Mouse (Mus musculus) MEL (cell line): ENCODE measurements around the gene Cxcr5. TPM values are rescaled to one million over a fixed set of nuclear protein-coding genes. Genes with fewer than 3 reads are reported as not detected.

ENCODE experiments used
- DNase-seq: peaks from one replicate; pipeline ENCODE4 v3.0.0; 2011; ENCODE audit warnings: low read depth, low spot score
- H3K27ac ChIP-seq: 2 replicates; pipeline ENCODE4 v1.5.1; 2012; ENCODE audit warnings: low read depth, mild to moderate bottlenecking, control low read depth, low read length, moderate library complexity; ENCODE audit not compliant: control insufficient read depth
- H3K27me3 ChIP-seq, 2 experiments: fragments of 150-350 bp in 1 of 2; sonication (generic) in 1 of 2; 2 replicates each; pipeline ENCODE4 v1.6.1; 2012; ENCODE audit warnings: low read length in 2 of 2, mild to moderate bottlenecking in 2 of 2, improper control_type of control experiment in 1 of 2, moderate library complexity in 1 of 2; ENCODE audit not compliant: insufficient read depth in 2 of 2, control insufficient read depth in 1 of 2
- H3K36me3 ChIP-seq, 2 experiments: 2 replicates each; pipeline ENCODE4 v1.6.1; 2012 to 2014; ENCODE audit warnings: low read length in 2 of 2, improper control_type of control experiment in 1 of 2, inconsistent platforms in 1 of 2, mild to moderate bottlenecking in 1 of 2; ENCODE audit not compliant: insufficient read depth in 2 of 2, control insufficient read depth in 1 of 2
- H3K4me1 ChIP-seq, 2 experiments: fragments of 150-350 bp in 1 of 2; sonication (generic) in 1 of 2; 2 replicates each; pipeline ENCODE4 v1.6.1; 2012; ENCODE audit warnings: low read length in 2 of 2, improper control_type of control experiment in 1 of 2, mild to moderate bottlenecking in 1 of 2; ENCODE audit not compliant: insufficient read depth in 2 of 2, control insufficient read depth in 1 of 2
- H3K4me3 ChIP-seq, 2 experiments: fragments of 150-350 bp in 1 of 2; sonication (generic) in 1 of 2; 2 replicates each; pipeline ENCODE4 v1.5.1; 2012; ENCODE audit warnings: low read depth in 2 of 2, low read length in 2 of 2, mild to moderate bottlenecking in 2 of 2, moderate library complexity in 2 of 2, control low read depth in 1 of 2, improper control_type of control experiment in 1 of 2; ENCODE audit not compliant: control insufficient read depth in 1 of 2, insufficient read depth in 1 of 2
- H3K79me2 ChIP-seq: 2 replicates; pipeline ENCODE4 v1.6.1; 2012; ENCODE audit warnings: mild to moderate bottlenecking, low read length, moderate library complexity; ENCODE audit not compliant: control insufficient read depth, poor library complexity, insufficient read depth
- H3K9ac ChIP-seq: 2 replicates; pipeline ENCODE4 v1.6.1; 2012; ENCODE audit warnings: low read depth, mild to moderate bottlenecking, control low read depth, low read length, moderate library complexity; ENCODE audit not compliant: control insufficient read depth, poor library complexity, severe bottlenecking
- H3K9me3 ChIP-seq: fragments of 150-350 bp; sonication (generic); replicated peaks from 2 replicates; pipeline ENCODE4 v1.6.1; 2012; ENCODE audit warnings: mild to moderate bottlenecking, low read length, improper control_type of control experiment, moderate library complexity; ENCODE audit not compliant: insufficient read depth
- CHD1 ChIP-seq: IDR thresholded peaks from 2 replicates; pipeline ENCODE4 v1.6.1; 2012; ENCODE audit warnings: low read depth, mild to moderate bottlenecking, inconsistent platforms, low read length, improper control_type of control experiment
- CTCF ChIP-seq, 3 experiments: IDR thresholded peaks in 2 of 3; conservative IDR thresholded peaks in 1 of 3; 2 replicates each; pipeline ENCODE4 v1.5.1; 2011 to 2012; ENCODE audit warnings: low read length in 3 of 3, low read depth in 2 of 3, mild to moderate bottlenecking in 2 of 3, improper control_type of control experiment in 1 of 3, inconsistent platforms in 1 of 3, mixed read lengths in 1 of 3, moderate library complexity in 1 of 3; ENCODE audit not compliant: control insufficient read depth in 1 of 3, insufficient read depth in 1 of 3, poor library complexity in 1 of 3, severe bottlenecking in 1 of 3
- ELF1 ChIP-seq: IDR thresholded peaks from 2 replicates; pipeline ENCODE4 v1.6.1; 2014; ENCODE audit warnings: low read depth, mild to moderate bottlenecking, inconsistent platforms, low read length, improper control_type of control experiment, moderate library complexity
- EP300 ChIP-seq, 2 experiments: IDR thresholded peaks; 2 replicates each; pipeline ENCODE4 v1.6.1; 2011; ENCODE audit warnings: improper control_type of control experiment in 2 of 2, low read length in 2 of 2, low read depth in 1 of 2, mild to moderate bottlenecking in 1 of 2
- ETS1 ChIP-seq: IDR thresholded peaks from 2 replicates; pipeline ENCODE4 v1.6.1; 2012; ENCODE audit warnings: low read depth, mild to moderate bottlenecking, inconsistent platforms, low read length, improper control_type of control experiment, moderate library complexity
- HCFC1 ChIP-seq: IDR thresholded peaks from 2 replicates; pipeline ENCODE4 v1.6.1; 2012; ENCODE audit warnings: low read depth, mild to moderate bottlenecking, inconsistent platforms, low read length, improper control_type of control experiment, moderate library complexity
- KAT2A ChIP-seq: conservative IDR thresholded peaks from 2 replicates; pipeline ENCODE4 v1.6.1; 2012; ENCODE audit warnings: low read depth, low read length, improper control_type of control experiment, inconsistent platforms
- MAFK ChIP-seq: IDR thresholded peaks from 2 replicates; pipeline ENCODE4 v1.6.1; 2011; ENCODE audit warnings: low read depth, mild to moderate bottlenecking, low read length, improper control_type of control experiment, borderline replicate concordance
- MAX ChIP-seq: IDR thresholded peaks from 2 replicates; pipeline ENCODE4 v1.6.1; 2011; ENCODE audit warnings: low read length, improper control_type of control experiment
- MAZ ChIP-seq: IDR thresholded peaks from 2 replicates; pipeline ENCODE4 v1.6.1; 2012; ENCODE audit warnings: low read depth, mild to moderate bottlenecking, inconsistent platforms, low read length, improper control_type of control experiment
- MEF2A ChIP-seq: IDR thresholded peaks from 2 replicates; pipeline ENCODE4 v1.6.1; 2014; ENCODE audit warnings: low read depth, mild to moderate bottlenecking, inconsistent platforms, low read length, improper control_type of control experiment; ENCODE audit not compliant: poor library complexity, insufficient replicate concordance, severe bottlenecking; ENCODE audit errors: extremely low read depth
- MYC ChIP-seq: IDR thresholded peaks from 2 replicates; pipeline ENCODE4 v1.6.1; 2011; ENCODE audit warnings: low read depth, mild to moderate bottlenecking, low read length, improper control_type of control experiment, moderate library complexity
- NELFE ChIP-seq: IDR thresholded peaks from 2 replicates; pipeline ENCODE4 v1.6.1; 2011; ENCODE audit warnings: low read depth, low read length, improper control_type of control experiment
- NRF1 ChIP-seq: IDR thresholded peaks from 2 replicates; pipeline ENCODE4 v1.6.1; 2014; ENCODE audit warnings: low read depth, mild to moderate bottlenecking, inconsistent platforms, low read length, improper control_type of control experiment, moderate library complexity; ENCODE audit not compliant: poor library complexity, insufficient read depth, severe bottlenecking
- POLR2A ChIP-seq, 2 experiments: IDR thresholded peaks; 2 replicates each; pipeline ENCODE4 v1.6.1; 2011 to 2012; ENCODE audit warnings: low read length in 2 of 2, mild to moderate bottlenecking in 2 of 2, control low read depth in 1 of 2, improper control_type of control experiment in 1 of 2, low read depth in 1 of 2, moderate library complexity in 1 of 2; ENCODE audit not compliant: control insufficient read depth in 1 of 2, insufficient read depth in 1 of 2, poor library complexity in 1 of 2
- POLR2AphosphoS5 ChIP-seq: IDR thresholded peaks from 2 replicates; pipeline ENCODE4 v1.6.1; 2012; ENCODE audit warnings: low read depth, borderline replicate concordance, mild to moderate bottlenecking, inconsistent platforms, low read length, moderate library complexity, mixed read lengths
- RAD21 ChIP-seq: IDR thresholded peaks from 2 replicates; pipeline ENCODE4 v1.6.1; 2011; ENCODE audit warnings: mild to moderate bottlenecking, low read depth, low read length, improper control_type of control experiment
- RCOR1 ChIP-seq: IDR thresholded peaks from 2 replicates; pipeline ENCODE4 v1.6.1; 2012; ENCODE audit warnings: low read depth, mild to moderate bottlenecking, inconsistent platforms, low read length, improper control_type of control experiment
- SIN3A ChIP-seq: IDR thresholded peaks from 2 replicates; pipeline ENCODE4 v1.6.1; 2012; ENCODE audit warnings: low read length, improper control_type of control experiment, inconsistent platforms
- TBP ChIP-seq: IDR thresholded peaks from 2 replicates; pipeline ENCODE4 v1.8.0; 2011; ENCODE audit warnings: low read depth, low read length, improper control_type of control experiment
- ZC3H11A ChIP-seq: IDR thresholded peaks from 2 replicates; pipeline ENCODE4 v1.6.1; 2012; ENCODE audit warnings: low read depth, mild to moderate bottlenecking, inconsistent platforms, low read length, improper control_type of control experiment
- polyA plus RNA-seq, 2 experiments: library from polyadenylated mRNA; stranded (reverse) in 1 of 2; unstranded in 1 of 2; fragments of >175 nt in 1 of 2; fragments of >200 nt in 1 of 2; gene quantifications; 2 replicates each; pipeline versions ENCODE4 v1.2.1 to v1.2.4; 2012; ENCODE audit warnings: low replicate concordance in 2 of 2, low read depth in 1 of 2; ENCODE audit not compliant: insufficient read length in 2 of 2, insufficient read depth in 1 of 2, missing spikeins in 1 of 2
- total RNA-seq: library from RNA; depleted of rRNA; stranded (reverse); fragments of 300-350 nt; gene quantifications from 2 replicates; pipeline ENCODE4 v1.2.3, GENCODE M21; 2012

Gene Cxcr5
- total and polyA plus RNA-seq, 3 experiments: 0.18 TPM; not detected in 2

- Histone ChIP-seq H3K36me3 (peaks cover 0 to 21% of the 10 kb centered on the region in 2 experiments; a peak in 2 of 4 replicates), H3K79me2 (no peaks in the 10 kb centered on the region), H3K4me1 (peaks cover 0 to 31% of the 10 kb centered on the region in 2 experiments; a peak in 3 of 4 replicates), H3K4me3 (no peak overlapping the region), H3K27me3 (no peaks in the 10 kb centered on the region), H3K9me3 (no peaks in the 10 kb centered on the region), H3K9ac (no peak overlapping the region), H3K27ac (peak overlapping the region; percentile 1; the same call in 1 of the 2 replicates)
- TF ChIP-seq MEF2A: no peak
- DNase-seq: no peak
Measured at GRCm38 (mm10) chr9:44515891-44516290, 45.8 kb downstream of the Cxcr5 start.

- peaks cover 0 to 21% of the 10 kb centered on the region in 2 experiments; a peak in 2 of 4 replicates for H3K36me3 ChIP-seq
- H3K4me3 ChIP-seq: peak overlapping the region; percentile 28 to 60
- peaks cover 0 to 31% of the 10 kb centered on the region in 2 experiments; a peak in 2 of 4 replicates for H3K4me1 ChIP-seq
- H3K27me3 ChIP-seq: no peaks in the 10 kb centered on the region
- H3K27ac ChIP-seq: peak overlapping the region; percentile 50
- TF ChIP-seq NRF1: no peak
- no peak for TF ChIP-seq MAZ
- TF ChIP-seq CHD1: no peak
- 0 out of 2 replicates have a peak, but pooled peaks have one; percentile 12 for TF ChIP-seq MAX
- TF ChIP-seq ELF1: peak; percentile 71; the same call in 1 of the 2 replicates
- no peak for TF ChIP-seq MEF2A
- peak; percentile 71 for TF ChIP-seq TBP
- no peak; the same call in 1 of the 2 replicates for TF ChIP-seq SIN3A
- peak; percentile 21; the same call in 1 of the 2 replicates for TF ChIP-seq ETS1
- TF ChIP-seq MAFK: no peak
- 0 out of 4 replicates have a peak, but pooled peaks of 1 of the 2 experiments have one; percentile 30 for TF ChIP-seq EP300 (IDR thresholded peaks at IDR 0.05; ENCODE audit: low read depth in 1 of 2, low read length in 2 of 2)
- no peak for TF ChIP-seq MYC
- peak; percentile 27; the same call in 1 of the 2 replicates for TF ChIP-seq RCOR1
- TF ChIP-seq POLR2AphosphoS5: no peak
- TF ChIP-seq CTCF (IDR thresholded peaks at IDR 0.05 in 2 of 3, conservative IDR thresholded peaks at IDR 0.05 in 1 of 3; ENCODE audit: control insufficient read depth in 1 of 3, insufficient read depth in 1 of 3, low read depth in 2 of 3, low read length in 3 of 3, poor library complexity in 1 of 3, severe bottlenecking in 1 of 3): no peak
- peak; percentile 62 for TF ChIP-seq NELFE
- TF ChIP-seq POLR2A (IDR thresholded peaks at IDR 0.05; ENCODE audit: control insufficient read depth in 1 of 2, insufficient read depth in 1 of 2, low read depth in 1 of 2, low read length in 2 of 2, poor library complexity in 1 of 2): peak in 1 of 2 experiments; percentile 66; a peak in 2 of 4 replicates
- no peak for TF ChIP-seq RAD21
- no peak for TF ChIP-seq ZC3H11A
- TF ChIP-seq KAT2A: no peak
- TF ChIP-seq HCFC1: peak; percentile 64; the same call in 1 of the 2 replicates
- no peaks in the 10 kb centered on the region for H3K79me2 ChIP-seq
- DNase-seq: peak; percentile 86
- peak overlapping the region; percentile 21 for H3K9ac ChIP-seq
- no peaks in the 10 kb centered on the region for H3K9me3 ChIP-seq
Measured at GRCm38 (mm10) chr9:44515131-44515751, 46.4 kb downstream of the Cxcr5 start.
